Mouse (Mus musculus): Measurements from ENCODE around the gene Pctp. TPM values are rescaled to one million over a fixed set of nuclear protein-coding genes. Genes with fewer than 3 reads are reported as not detected.

The Pctp gene
- polyA plus RNA-seq (2015; fragmentation: Nextera tagmentation; extraction: Ambion mirVana): 6.9 and 8.2 TPM in 2 replicates

DNA sequence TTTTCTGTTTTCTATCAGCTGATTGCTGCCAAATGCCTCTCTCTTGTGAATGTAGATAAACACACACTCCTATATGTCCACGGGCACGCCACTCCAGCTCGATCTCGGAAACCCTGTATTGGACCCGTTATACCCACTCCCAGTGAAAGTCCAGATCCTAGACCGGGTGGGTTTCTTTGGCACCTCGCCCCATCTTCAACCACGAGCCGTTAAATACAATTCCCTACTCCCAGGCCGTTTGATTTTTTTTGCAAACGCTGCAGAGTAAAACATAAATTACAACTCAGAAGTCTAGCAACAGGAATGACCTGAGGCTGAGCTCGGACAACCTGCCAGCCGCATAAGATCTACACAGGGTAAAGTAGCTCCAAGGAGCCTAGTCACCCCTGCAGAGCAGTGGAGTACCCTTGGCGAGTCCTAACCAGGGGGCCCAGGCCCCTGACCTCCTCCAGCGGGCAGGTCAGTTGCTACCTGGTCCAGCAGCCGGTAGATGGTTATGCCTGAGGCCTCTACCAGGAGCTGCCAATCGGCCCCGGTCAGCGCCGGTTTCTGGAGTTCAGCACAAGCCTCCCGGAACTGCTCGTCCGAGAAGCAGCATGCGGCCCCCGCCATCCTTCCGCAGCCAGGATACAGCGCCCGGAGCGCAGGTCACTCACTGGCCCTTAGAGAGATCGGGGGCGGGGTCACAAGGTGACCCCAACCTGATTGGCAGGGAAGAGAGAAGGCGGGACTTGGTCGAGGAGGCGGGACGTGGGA lies at the start of gene Pctp:
Gene Pctp, minus strand, starts transcription at position 664 of the 756 bp plus-strand sequence.
- WGBS: 11% methylated on average over 35 of the region's 35 CpGs
- ATAC-seq (ENCODE audit: low FRiP score, low read depth): peak; percentile 89

GRCm38 (mm10) chr11:90050016-90050415 lies 47.3 kb upstream of the Pctp start:
- Histone ChIP-seq H3K4me1 (peaks cover 27% of the 10 kb centered on the region), H3K4me2 (replicated peaks) (no peak overlapping the region), H3K4me3 (no peak overlapping the region), H3K9ac (no peak overlapping the region), H3K9me3 (no peaks in the 10 kb centered on the region), H3K27me3 (no peaks in the 10 kb centered on the region), H3K27ac (no peak overlapping the region), H3K36me3 (no peaks in the 10 kb centered on the region)
- no peak for ATAC-seq (ENCODE audit: low FRiP score, low read depth)
- WGBS: 90% methylated on average over 7 of the region's 7 CpGs

More for the DNA sequence above, at the start of gene Pctp:
- Histone ChIP-seq H3K4me1 (peaks cover 7% of the 10 kb centered on the region; the same call in 1 of the 2 replicates), H3K27me3 (no peaks in the 10 kb centered on the region), H3K4me3 (peak within 1 kb of the TSS; percentile 55), H3K4me2 (replicated peaks) (peak within 1 kb of the TSS; percentile 79), H3K36me3 (no peaks in the 10 kb centered on the region), H3K9ac (peak within 1 kb of the TSS; percentile 65), H3K27ac (no peak within 1 kb of the TSS), H3K9me3 (no peaks in the 10 kb centered on the region)

- peaks cover 12% of the 10 kb centered on the region; the same call in 1 of the 2 replicates for H3K4me1 ChIP-seq
- no peak overlapping the region for H3K27ac ChIP-seq
- H3K27me3 ChIP-seq: no peaks in the 10 kb centered on the region
- H3K9me3 ChIP-seq: no peaks in the 10 kb centered on the region
- 76% methylated on average over 9 of the region's 9 CpGs for WGBS
- H3K4me3 ChIP-seq: no peak overlapping the region
- no peak for ATAC-seq (ENCODE audit: low FRiP score, low read depth)
- no peak overlapping the region for H3K4me2 ChIP-seq (replicated peaks)
- no peak overlapping the region for H3K9ac ChIP-seq
- H3K36me3 ChIP-seq: no peaks in the 10 kb centered on the region
These were observed 44.6 kb upstream of the Pctp start for GRCm38 (mm10) chr11:90047271-90047670.

DNA sequence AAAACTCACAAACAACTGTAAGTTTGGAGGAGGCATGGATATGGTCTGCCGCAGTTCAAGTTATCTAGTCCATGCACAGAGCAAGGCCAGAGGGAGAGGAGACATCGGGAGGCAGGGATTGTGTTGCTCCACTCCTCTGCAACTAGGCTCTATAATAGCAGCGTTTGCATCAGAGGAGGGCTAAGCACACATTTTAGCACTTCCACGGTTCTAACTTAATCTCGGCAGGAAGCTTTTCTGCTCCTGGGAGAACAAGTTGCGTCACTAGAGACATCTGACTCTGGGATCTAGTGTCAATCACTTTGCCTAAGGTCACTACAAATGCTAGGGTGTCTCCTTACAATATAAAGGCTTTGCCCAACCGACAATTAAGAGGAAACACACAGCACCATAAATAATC lies 43.5 kb upstream of the Pctp start:
- Histone ChIP-seq H3K4me1 (peaks cover 12% of the 10 kb centered on the region; the same call in 1 of the 2 replicates), H3K4me2 (replicated peaks) (no peak overlapping the region), H3K9me3 (no peaks in the 10 kb centered on the region), H3K36me3 (no peaks in the 10 kb centered on the region), H3K27me3 (no peaks in the 10 kb centered on the region), H3K27ac (no peak overlapping the region), H3K9ac (no peak overlapping the region), H3K4me3 (no peak overlapping the region)
- ATAC-seq (ENCODE audit: low FRiP score, low read depth): no peak
- 26% methylated on average over 7 of the region's 7 CpGs for WGBS

- Histone ChIP-seq H3K4me3 (no peak overlapping the region), H3K4me1 (peaks cover 12% of the 10 kb centered on the region; the same call in 1 of the 2 replicates), H3K27ac (no peak overlapping the region), H3K4me2 (replicated peaks) (no peak overlapping the region), H3K9ac (no peak overlapping the region), H3K36me3 (no peaks in the 10 kb centered on the region), H3K27me3 (no peaks in the 10 kb centered on the region), H3K9me3 (no peaks in the 10 kb centered on the region)
- 80% methylated on average over 4 of the region's 4 CpGs for WGBS
- no peak for ATAC-seq (ENCODE audit: low FRiP score, low read depth)
These were observed 41.8 kb upstream of the Pctp start for GRCm38 (mm10) chr11:90044459-90044858.

- H3K9ac ChIP-seq: no peak overlapping the region
- H3K27ac ChIP-seq: no peak overlapping the region
- no peak overlapping the region for H3K4me2 ChIP-seq (replicated peaks)
- peaks cover 5% of the 10 kb centered on the region for H3K4me1 ChIP-seq
- WGBS: 19% methylated on average over 5 of the region's 5 CpGs
- H3K4me3 ChIP-seq: no peak overlapping the region
- H3K27me3 ChIP-seq: no peaks in the 10 kb centered on the region; the same call in 1 of the 2 replicates
- no peak for ATAC-seq (ENCODE audit: low FRiP score, low read depth)
- peaks cover 9% of the 10 kb centered on the region for H3K36me3 ChIP-seq
- 0 out of 2 replicates have a peak, but pooled peaks cover 5% of the 10 kb centered on the region for H3K9me3 ChIP-seq
These were observed 35.3 kb upstream of the Pctp start for GRCm38 (mm10) chr11:90038022-90038421.

- no peak overlapping the region for H3K9ac ChIP-seq
- WGBS: 85% methylated on average over 4 of the region's 4 CpGs
- H3K4me1 ChIP-seq: peaks cover 14% of the 10 kb centered on the region
- H3K4me2 ChIP-seq (replicated peaks): no peak overlapping the region
- peaks cover 9% of the 10 kb centered on the region for H3K36me3 ChIP-seq
- 0 out of 2 replicates have a peak, but pooled peaks cover 5% of the 10 kb centered on the region for H3K9me3 ChIP-seq
- H3K27ac ChIP-seq: no peak overlapping the region
- H3K4me3 ChIP-seq: no peak overlapping the region
- no peak for ATAC-seq (ENCODE audit: low FRiP score, low read depth)
- H3K27me3 ChIP-seq: peaks cover 13% of the 10 kb centered on the region
These were observed 33.7 kb upstream of the Pctp start for GRCm38 (mm10) chr11:90036416-90036815.

- Histone ChIP-seq H3K9me3 (0 out of 2 replicates have a peak, but pooled peaks cover 5% of the 10 kb centered on the region), H3K4me1 (peaks cover 21% of the 10 kb centered on the region), H3K4me3 (no peak overlapping the region), H3K9ac (no peak overlapping the region), H3K4me2 (replicated peaks) (no peak overlapping the region), H3K27ac (no peak overlapping the region), H3K36me3 (peaks cover 9% of the 10 kb centered on the region), H3K27me3 (peaks cover 17% of the 10 kb centered on the region)
- WGBS: 89% methylated on average over 14 of the region's 14 CpGs
- ATAC-seq (ENCODE audit: low FRiP score, low read depth): no peak
These were observed 32.8 kb upstream of the Pctp start for GRCm38 (mm10) chr11:90035532-90035931.

- peaks cover 29% of the 10 kb centered on the region for H3K4me1 ChIP-seq
- peaks cover 20% of the 10 kb centered on the region for H3K27me3 ChIP-seq
- H3K27ac ChIP-seq: no peak overlapping the region
- 0 out of 2 replicates have a peak, but pooled peaks cover 5% of the 10 kb centered on the region for H3K9me3 ChIP-seq
- H3K9ac ChIP-seq: no peak overlapping the region
- peaks cover 9% of the 10 kb centered on the region for H3K36me3 ChIP-seq
- 90% methylated on average over 12 of the region's 12 CpGs for WGBS
- no peak for ATAC-seq (ENCODE audit: low FRiP score, low read depth)
- no peak overlapping the region for H3K4me2 ChIP-seq (replicated peaks)
- H3K4me3 ChIP-seq: no peak overlapping the region
These were observed 32.0 kb upstream of the Pctp start for GRCm38 (mm10) chr11:90034646-90035045.

DNA sequence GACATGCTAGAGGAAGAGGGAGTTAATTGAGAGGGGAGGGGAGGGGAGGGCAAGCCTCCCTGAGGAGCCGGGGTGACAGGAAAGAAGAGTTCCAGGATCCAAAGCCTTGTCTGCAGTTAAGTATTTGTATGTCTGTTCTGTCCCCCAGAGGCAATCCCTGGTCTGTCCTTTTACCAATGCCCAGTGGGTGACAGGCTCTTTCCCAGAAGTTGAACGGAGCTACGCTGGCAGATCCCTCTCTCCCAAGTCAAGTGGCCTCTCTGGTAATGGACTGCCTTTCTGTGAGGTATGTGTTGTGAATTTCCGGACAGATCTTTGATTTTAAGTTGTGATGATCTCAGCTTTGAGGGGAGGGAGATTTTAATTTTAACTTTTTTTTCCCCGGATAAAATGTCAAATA lies 30.7 kb upstream of the Pctp start:
- H3K27me3 ChIP-seq: peaks cover 22% of the 10 kb centered on the region
- H3K4me1 ChIP-seq: peaks cover 38% of the 10 kb centered on the region
- H3K4me2 ChIP-seq (replicated peaks): peak overlapping the region; percentile 62
- H3K36me3 ChIP-seq: peaks cover 9% of the 10 kb centered on the region
- H3K27ac ChIP-seq: no peak overlapping the region
- no peak overlapping the region for H3K9ac ChIP-seq
- 0 out of 2 replicates have a peak, but pooled peaks cover 5% of the 10 kb centered on the region for H3K9me3 ChIP-seq
- no peak for ATAC-seq (ENCODE audit: low FRiP score, low read depth)
- WGBS: 35% methylated on average over 5 of the region's 5 CpGs
- peak overlapping the region; percentile 22 for H3K4me3 ChIP-seq

GRCm38 (mm10) chr11:90032807-90033206 lies 30.1 kb upstream of the Pctp start:
- Histone ChIP-seq H3K4me1 (peaks cover 38% of the 10 kb centered on the region), H3K4me2 (replicated peaks) (peak overlapping the region; percentile 62), H3K36me3 (peaks cover 9% of the 10 kb centered on the region), H3K9me3 (0 out of 2 replicates have a peak, but pooled peaks cover 5% of the 10 kb centered on the region), H3K27ac (no peak overlapping the region), H3K27me3 (peaks cover 23% of the 10 kb centered on the region), H3K9ac (no peak overlapping the region), H3K4me3 (peak overlapping the region; percentile 22)
- no peak for ATAC-seq (ENCODE audit: low FRiP score, low read depth)
- WGBS: 7% methylated on average over 8 of the region's 8 CpGs

DNA sequence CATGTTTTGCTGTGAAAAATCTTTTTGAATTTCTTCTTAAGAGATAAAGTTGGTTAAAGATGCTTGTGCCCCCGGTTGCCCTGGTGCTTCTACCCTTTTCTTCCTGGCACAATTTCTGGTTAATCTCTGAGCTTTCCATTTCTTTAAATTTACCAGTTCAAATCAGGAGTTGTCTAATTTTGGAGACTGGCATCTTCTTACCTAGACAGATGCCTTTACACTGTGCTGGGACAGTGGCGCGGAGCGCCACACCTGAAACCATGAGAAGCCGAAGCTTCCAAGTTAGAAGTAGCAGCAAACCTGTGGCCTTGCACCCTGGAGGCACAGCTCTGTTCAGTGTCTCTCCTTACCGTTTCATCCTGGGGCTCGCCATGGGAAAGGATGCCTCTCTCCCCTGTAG lies 28.4 kb upstream of the Pctp start:
- no peak for ATAC-seq (ENCODE audit: low FRiP score, low read depth)
- no peak overlapping the region for H3K27ac ChIP-seq
- H3K4me2 ChIP-seq (replicated peaks): peak overlapping the region; percentile 62
- H3K9ac ChIP-seq: peak overlapping the region; percentile 60
- H3K27me3 ChIP-seq: peaks cover 25% of the 10 kb centered on the region
- 23% methylated on average over 7 of the region's 7 CpGs for WGBS
- H3K4me3 ChIP-seq: peak overlapping the region; percentile 47
- peaks cover 6% of the 10 kb centered on the region for H3K36me3 ChIP-seq
- peaks cover 54% of the 10 kb centered on the region for H3K4me1 ChIP-seq
- no peaks in the 10 kb centered on the region for H3K9me3 ChIP-seq

All from limb, embryonic 13.5 days (tissue).